Mouse (Mus musculus) left cerebral cortex, adult 2 months (tissue): Measurements from ENCODE around the gene Erbb2. TPM values are rescaled to one million over a fixed set of nuclear protein-coding genes. Genes with fewer than 3 reads are reported as not detected.

ENCODE experiments used
- DNase-seq, 2 experiments: peaks; one replicate each; pipeline ENCODE4 v3.0.0; 2021 to 2022; ENCODE audit warnings: low spot score in 2 of 2, mixed read lengths in 1 of 2; ENCODE audit errors: extremely low spot score in 1 of 2
- H3K27ac ChIP-seq: fragments of 200-600 bp; 2 replicates; pipeline ENCODE4 v1.8.1; 2022
- H3K4me3 ChIP-seq: fragments of 200-600 bp; 2 replicates; pipeline ENCODE4 v1.8.1; 2022
- CTCF ChIP-seq: fragments of 200-600 bp; IDR thresholded peaks from 2 replicates; pipeline ENCODE4 v1.8.1; 2022; ENCODE audit warnings: antibody characterized with exemption, mild to moderate bottlenecking, moderate library complexity
- intact Hi-C: fragments of 180-260 bp; cut with DNase I; formaldehyde crosslinking; loops from one replicate; pipeline ENCODE4 v1.15.1; 2025
- total RNA-seq, 2 experiments: library from RNA; stranded (reverse); gene quantifications; 2 replicates each; pipeline ENCODE4 v1.2.3; 2021

Erbb2 gene
- total RNA-seq, 2 experiments from 2014 or later = 1.8 to 1.9 TPM

DNA sequence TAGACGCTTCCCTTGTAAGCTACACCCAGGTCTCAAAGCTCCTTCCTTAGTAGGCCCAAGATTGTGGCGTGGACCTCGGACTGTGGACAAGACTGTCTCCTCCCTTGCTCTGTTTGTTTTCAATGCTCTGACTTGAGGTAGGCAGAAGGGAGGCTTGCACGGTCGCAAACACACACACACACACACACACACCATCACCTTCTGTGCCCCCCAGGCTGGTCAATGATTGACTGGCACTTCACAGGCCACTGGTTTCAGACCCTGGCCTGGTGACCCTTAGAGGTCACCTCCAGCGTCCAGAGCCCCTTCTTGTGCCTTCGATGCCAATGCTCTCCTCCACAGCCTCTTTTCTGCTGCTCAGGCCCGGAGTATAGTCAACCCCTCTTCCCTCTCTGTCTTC lies 3.4 kb upstream of the Erbb2 start:
- TF ChIP-seq CTCF = no peak
- Histone ChIP-seq H3K4me3 (no peak overlapping the region), H3K27ac (no peak overlapping the region)
- no peak for DNase-seq
- intact Hi-C loops = no loop called here

DNA sequence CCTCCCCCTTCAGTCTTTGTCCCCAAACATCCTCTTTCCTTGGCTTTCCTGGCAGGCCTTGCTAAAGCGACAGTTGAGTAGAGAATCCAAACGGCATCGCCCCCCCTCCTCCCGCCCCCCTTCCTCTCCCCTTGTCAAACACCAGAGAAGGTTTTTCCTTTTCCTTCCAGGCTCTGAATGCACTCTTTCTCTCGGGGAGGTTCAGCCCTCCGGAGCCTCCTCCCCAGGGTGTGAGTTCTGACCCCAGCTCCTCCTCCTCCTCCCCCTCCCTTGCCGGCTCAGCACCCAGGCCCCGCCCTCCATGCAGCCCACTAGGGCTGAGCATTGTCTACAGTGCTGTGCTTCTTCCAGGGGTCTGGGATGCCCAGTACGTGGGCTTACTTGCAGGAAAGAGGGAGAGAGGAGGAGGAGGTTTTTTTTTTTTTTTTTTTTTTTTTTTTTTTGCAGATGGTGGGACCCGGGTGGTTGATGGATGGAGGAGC lies 2.9 kb upstream of the Erbb2 start:
- Histone ChIP-seq H3K27ac (no peak overlapping the region), H3K4me3 (no peak overlapping the region)
- no peak for DNase-seq
- intact Hi-C loops = no loop called here
- TF ChIP-seq CTCF = no peak

DNA sequence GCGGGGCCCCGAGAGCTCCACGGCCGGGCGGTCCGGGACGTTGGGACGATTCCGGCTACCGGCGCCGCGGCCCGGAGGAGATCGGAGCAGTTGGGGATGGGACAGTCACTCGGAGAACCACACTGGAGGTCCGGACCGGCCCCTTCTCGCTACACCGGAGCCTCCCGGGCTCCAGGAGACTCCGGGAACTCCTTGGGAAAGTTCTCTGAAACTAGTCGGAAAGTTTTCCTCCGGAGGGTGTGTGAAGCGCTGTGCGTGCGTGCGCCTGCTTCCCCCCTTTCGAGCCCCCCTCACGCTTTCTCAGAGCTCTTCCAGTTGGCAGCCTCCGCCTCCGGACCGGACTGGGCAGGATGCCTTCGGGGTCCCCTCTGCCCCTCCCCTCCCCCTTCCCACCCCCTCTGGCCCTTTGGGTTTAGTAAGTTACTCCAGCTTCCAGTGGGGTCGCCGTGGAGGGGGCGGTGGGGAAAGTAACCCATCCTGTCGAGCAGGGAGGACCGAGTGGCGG lies 579 bp downstream of the Erbb2 start:
- intact Hi-C loops = no loop called here
- no peak for TF ChIP-seq CTCF
- no peak for DNase-seq
- Histone ChIP-seq H3K4me3 (peak overlapping the region; percentile 46), H3K27ac (no peak overlapping the region)

DNA sequence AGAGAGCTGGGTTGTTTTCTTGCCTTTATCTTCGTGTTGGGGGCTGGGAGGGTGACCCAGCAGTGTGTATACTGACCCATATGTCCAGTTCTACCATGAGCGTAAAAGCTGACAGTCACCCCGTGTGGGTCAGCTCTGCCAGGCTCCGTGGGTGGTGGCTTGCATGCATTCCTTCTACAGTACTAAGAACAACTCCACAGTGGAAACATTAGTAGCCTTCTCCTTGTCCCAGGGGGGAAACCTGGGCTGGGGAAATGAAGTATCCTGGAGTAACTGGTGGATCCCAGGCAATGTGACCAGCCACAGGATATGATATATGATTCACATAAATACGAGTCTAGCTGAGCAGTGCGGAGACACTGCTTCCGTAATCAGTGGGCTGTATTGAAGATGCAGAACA lies 1.5 kb downstream of the Erbb2 start:
- Histone ChIP-seq H3K4me3 (no peak overlapping the region), H3K27ac (no peak overlapping the region)
- TF ChIP-seq CTCF = no peak
- intact Hi-C loops = no loop called here
- no peak for DNase-seq

DNA sequence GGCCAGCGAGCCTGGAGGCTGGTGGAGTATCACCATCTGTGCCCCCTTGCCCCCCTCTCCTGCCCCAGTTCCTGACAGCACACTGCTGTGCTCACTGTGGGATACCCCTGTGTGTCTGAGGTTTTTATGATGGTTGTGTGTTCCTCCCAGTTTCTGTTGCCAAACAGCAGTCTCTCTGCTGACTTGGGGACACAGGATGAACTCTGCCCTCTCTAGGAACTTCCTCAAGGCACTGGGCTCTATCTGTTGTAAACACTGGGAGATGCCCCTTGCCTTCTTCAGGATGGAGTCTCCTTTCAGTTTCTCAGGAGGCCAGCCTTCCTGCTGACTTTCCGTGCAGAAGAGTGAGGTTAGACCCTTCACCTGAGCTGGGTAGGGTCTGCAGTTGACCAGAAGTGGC lies 1.9 kb downstream of the Erbb2 start:
- intact Hi-C loops = no loop called here

DNA sequence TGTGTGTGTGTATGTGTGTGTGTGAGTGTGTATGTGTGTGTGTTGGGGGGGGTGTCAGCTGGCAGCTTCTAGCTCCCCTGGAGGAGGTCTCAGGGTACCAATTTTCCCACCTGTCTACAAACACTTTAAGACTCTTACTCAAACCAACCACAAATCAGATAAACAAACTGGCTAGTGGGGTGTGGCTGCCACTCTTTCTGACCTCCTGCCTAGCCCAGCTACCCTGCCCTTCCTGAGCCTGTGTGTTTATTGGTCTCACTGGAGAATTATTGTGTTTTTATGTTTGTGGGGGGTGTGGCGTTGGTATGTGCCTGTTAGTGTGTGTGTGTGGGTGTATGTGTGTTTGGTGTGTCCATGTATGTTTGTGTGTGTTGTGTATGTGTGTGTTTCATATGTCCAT lies 4.8 kb downstream of the Erbb2 start:
- no peak overlapping the region for H3K27ac ChIP-seq
- TF ChIP-seq CTCF = no peak
- no peak overlapping the region for H3K4me3 ChIP-seq
- intact Hi-C loops = no loop called here
- no peak for DNase-seq

More for the DNA sequence above, 1.9 kb downstream of the Erbb2 start:
- TF ChIP-seq CTCF = no peak
- no peak for DNase-seq
- no peak overlapping the region for H3K4me3 ChIP-seq
- H3K27ac ChIP-seq = no peak overlapping the region

DNA sequence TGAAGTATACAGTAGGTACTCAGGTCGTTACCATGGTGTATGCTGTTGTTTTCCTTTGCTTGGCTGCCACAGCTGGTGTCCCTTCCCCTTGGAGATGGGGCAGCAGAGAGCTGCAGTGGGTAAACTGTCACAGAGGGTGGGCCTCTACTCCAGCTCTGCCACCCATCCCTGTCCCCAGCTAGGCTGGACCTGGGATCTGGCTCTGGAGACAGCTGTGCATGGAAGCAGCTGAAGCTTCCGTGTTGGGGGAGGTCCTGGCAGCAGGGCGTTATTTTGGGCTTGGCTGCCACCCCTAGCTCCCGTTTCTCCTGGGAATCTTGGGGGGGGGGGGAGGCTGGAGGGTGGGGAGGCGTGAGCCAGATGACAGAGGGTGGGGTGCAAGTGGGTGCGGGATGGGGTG lies 6.0 kb downstream of the Erbb2 start:
- TF ChIP-seq CTCF = no peak
- Histone ChIP-seq H3K27ac (no peak overlapping the region), H3K4me3 (no peak overlapping the region)
- intact Hi-C loops = no loop called here
- no peak for DNase-seq

DNA sequence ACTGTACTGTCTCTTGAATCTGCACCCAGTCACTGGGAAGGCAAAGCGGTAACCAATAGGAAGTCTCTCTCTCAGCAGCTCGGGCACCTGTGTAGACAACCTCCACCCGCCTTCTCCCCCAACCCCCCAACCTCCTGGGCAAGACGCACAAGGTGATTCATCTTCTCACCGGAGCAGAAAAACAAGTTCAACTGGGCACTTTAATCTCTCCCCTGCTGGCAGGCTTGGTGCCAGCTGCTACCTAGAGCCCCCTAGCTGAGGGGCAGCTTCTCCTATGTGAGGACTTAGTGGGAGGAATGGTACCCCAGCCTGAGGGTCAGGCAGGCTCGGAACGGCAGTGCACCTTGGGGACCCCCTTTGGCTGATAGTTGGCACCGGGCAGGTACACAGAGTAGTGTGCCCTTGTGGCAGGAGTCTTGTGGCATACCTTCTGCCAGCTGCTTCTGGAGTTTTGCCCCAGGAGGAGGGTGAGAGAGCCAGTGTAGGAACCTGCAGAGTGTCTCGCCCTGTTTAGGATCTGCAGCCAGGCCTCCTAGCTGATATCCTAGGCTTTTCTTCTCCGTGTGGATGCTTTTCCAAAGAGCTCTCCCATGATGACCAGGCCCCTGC lies 6.8 kb downstream of the Erbb2 start:
- no peak for TF ChIP-seq CTCF
- Histone ChIP-seq H3K27ac (no peak overlapping the region), H3K4me3 (no peak overlapping the region)
- no peak for DNase-seq
- intact Hi-C loops = no loop called here

DNA sequence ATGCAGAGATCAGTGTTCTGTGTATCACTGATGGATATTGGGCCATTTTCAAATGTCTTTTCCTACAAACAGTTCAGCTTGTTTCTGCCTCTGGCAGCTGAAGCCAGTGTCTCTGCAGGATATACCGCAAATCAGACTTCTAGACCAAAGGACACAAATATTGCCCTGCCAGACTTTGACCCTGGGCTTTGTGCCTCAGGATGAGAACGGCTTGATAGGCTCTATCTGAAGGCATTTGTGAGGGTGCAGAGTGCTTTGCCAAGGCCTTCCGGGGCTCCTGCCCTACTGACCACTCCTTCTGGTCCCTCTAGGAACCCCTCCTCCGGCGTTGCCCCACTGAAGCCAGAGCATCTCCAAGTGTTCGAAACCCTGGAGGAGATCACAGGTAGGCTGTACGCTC lies 14.3 kb downstream of the Erbb2 start:
- TF ChIP-seq CTCF = no peak
- no peak for DNase-seq
- no peak overlapping the region for H3K27ac ChIP-seq
- H3K4me3 ChIP-seq = no peak overlapping the region
- intact Hi-C loops = no loop called here

DNA sequence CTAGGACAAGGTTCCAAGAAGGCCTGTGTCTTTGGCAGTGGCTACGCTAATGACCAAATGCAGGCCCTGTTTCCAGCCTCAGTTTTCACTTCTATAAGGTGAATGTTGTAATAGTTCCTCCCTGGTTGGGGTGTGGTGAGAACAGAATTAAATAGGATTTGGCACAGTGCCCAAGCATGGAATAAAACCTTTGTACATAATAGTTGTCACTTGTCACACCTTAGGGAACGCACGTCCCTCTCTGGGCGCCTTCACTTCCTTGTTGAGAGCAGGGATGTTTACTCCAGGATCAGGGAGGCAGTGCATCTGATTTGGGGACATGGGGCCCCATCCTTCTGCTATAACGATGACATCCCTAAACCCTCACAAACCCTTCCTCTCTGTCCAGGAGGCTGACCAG lies 16.2 kb downstream of the Erbb2 start:
- no peak for TF ChIP-seq CTCF
- intact Hi-C loops = no loop called here
- no peak overlapping the region for H3K4me3 ChIP-seq
- H3K27ac ChIP-seq = no peak overlapping the region
- no peak for DNase-seq

DNA sequence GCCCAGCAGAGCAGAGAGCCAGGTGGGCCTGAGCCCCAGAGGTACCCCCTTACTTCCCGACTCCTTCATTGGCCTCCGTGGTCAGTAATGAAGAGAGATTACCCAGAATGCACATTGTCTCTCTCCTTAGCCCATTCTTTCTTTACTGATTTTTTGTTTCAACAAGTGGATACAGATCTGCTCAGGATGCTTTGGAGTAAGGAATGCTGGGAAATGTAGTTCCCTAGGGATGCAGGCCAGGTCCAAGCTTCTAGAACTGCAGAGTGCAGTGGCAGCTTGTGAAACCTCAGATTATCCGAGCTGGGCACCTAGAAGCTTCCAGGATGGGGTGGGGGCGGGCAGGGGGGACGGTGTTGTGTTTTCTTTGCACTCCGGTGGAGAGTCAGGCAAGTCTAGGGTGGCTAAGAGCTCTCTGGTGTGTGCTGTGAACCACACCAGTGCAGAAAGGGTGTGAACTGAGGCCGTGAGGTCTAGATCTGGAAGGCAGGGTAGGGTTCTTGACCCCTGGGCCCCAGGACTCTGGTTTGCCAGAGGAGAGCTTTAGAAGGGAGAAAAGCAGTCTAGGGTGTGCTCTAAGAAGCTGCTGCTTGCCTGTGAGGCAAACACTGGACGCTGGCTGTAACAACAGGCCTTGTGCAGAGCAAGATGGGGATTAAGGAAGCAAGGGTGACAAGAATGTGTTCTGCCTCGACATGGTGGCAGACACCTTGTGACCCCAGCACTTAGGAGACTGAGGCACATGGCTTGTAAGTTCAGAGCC lies 19.7 kb downstream of the Erbb2 start:
- intact Hi-C loops = no loop called here
- DNase-seq = no peak
- H3K4me3 ChIP-seq = no peak overlapping the region

DNA sequence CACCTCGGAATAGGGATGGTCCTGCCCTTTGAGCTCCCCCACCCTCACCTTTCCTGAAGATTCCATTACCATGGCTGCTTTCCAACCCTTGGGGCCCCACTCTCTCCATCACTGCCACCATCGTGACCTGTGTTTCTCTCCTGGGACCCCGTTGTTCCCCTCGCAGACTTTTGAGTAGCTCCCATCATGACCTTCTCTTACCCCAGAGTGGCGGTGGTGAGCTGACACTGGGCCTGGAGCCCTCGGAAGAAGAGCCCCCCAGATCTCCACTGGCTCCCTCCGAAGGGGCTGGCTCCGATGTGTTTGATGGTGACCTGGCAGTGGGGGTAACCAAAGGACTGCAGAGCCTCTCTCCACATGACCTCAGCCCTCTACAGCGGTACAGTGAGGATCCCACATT lies 23.5 kb downstream of the Erbb2 start:
- DNase-seq = no peak
- Histone ChIP-seq H3K4me3 (no peak overlapping the region), H3K27ac (no peak overlapping the region)
- TF ChIP-seq CTCF = no peak
- intact Hi-C loops = loop anchor here (5.0 kb wide), 1 partner anchor 78 kb away; the partner anchor contains the start of gene Stard3

More for the DNA sequence above, 19.7 kb downstream of the Erbb2 start:
- no peak for TF ChIP-seq CTCF
- no peak overlapping the region for H3K27ac ChIP-seq
